Mouse (Mus musculus) ovary, postnatal 10 days (tissue): ENCODE measurements around the gene Oxt.
"Not testable (repeated sequence)": the region's sequence is repeated elsewhere in the genome, so short reads cannot be mapped to it uniquely, and the experiment has no call there.

Experiments used
- DNase-seq: peaks from one replicate; pipeline ENCODE4 v3.0.0; 2022; ENCODE audit warnings: low spot score

The Oxt gene

DNA sequence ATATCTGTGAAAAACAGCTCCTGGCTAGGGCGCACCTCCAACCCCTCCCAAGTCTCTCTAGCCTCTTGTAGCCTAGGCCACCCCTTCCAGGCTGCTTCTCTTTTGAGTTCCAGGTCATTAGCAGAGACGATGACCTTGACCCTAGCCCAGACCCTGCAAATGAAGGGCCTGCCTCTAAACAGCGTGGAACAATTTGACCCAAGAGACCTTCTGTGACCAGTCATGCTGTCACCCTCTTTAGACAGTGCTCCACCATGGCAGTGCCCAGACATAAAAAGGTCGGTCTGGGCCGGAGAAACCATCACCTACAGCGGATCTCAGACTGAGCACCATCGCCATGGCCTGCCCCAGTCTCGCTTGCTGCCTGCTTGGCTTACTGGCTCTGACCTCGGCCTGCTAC is at the start of gene Oxt:
Oxt (plus strand) TSS at position 301 of the 400 bp plus-strand sequence.
- no peak for DNase-seq

GRCm38 (mm10) chr2:130528457-130528856 is 47.5 kb upstream of the Oxt start:
- no peak for DNase-seq

- no peak for DNase-seq
Measured at GRCm38 (mm10) chr2:130529290-130529689, 46.7 kb upstream of the Oxt start.

DNA sequence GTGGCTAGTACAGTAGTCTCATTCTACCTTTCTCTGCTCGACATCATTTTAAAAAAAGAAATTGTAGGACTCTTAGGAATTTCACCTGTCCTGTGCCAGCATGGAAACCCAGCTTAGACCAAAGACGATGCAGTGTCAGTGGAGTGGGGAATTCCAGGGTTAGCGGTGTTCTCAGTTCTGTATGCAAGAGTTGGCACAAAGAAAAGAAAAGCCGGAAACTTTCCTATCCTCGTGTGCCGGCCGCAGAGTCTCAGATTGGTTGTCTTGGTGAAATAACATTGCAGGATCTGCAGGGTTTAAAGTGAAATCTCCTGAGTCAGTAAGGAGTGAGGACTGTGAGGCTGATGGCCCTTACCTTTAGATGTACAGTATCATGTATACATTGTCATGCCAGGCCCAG is 46.0 kb upstream of the Oxt start:
- no peak for DNase-seq

GRCm38 (mm10) chr2:130532201-130532600 is 43.8 kb upstream of the Oxt start:
- no peak for DNase-seq

DNA sequence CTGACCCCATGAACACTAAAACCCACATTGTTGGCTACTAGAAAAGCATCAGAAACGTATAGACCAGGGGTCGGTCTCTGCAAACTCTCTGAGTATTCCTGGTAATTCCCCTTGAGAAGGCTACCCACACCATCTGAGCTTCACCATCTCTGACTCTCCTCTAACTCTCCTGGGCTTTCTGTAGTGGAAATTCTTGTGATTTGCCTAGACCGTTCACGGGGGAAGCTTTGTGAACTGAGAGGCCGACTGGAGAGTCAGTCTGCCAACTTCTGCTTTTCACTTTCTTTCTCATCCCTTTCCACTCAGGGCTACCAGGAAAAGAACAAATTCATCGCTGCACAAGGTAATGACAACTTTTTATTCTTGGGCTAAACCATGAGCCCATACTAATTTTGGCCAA is 41.0 kb upstream of the Oxt start:
- DNase-seq, result no peak

DNA sequence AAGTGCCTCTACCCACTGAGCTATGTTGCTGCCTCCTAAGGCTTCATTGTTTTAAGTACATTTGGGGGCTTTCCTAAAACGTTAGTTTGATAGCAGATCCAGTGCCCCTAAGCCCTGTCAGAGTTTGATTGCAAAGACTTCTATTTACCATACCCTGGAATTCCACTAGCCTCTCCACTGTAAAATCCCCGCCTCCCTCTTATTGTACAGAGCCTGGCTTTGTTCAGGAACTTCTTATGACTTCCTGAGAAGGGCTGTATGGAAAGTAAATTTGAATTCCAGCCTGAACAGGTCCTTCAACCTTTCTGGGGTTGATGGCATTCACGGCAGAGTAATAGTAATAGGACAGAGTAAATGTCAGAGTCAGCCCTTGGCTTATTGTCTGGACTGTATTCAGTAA is 39.1 kb upstream of the Oxt start:
- DNase-seq, result no peak

GRCm38 (mm10) chr2:130538876-130539546 is 37.0 kb upstream of the Oxt start:
- no peak for DNase-seq

DNA sequence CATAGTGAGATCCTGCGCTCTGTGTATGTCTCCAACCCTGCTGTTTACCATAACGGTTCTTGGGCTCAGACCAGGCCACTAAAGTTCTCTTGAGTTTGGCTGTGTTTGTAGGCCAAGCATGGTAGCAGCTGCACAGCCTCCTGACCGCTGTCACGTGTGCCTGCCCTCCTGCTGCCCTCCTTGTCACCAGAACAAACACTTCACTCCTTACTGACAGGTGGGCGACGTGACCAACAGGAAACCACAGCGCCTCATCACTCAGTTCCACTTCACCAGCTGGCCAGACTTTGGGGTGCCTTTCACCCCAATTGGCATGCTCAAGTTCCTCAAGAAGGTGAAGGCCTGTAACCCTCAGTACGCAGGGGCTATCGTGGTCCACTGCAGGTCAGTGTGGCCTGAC is 35.7 kb upstream of the Oxt start:
- DNase-seq, result no peak

GRCm38 (mm10) chr2:130546957-130547356 is 29.0 kb upstream of the Oxt start:
- DNase-seq, result no peak

- no peak for DNase-seq
Measured at GRCm38 (mm10) chr2:130554841-130555240, 21.1 kb upstream of the Oxt start.

GRCm38 (mm10) chr2:130556292-130556691 is 19.7 kb upstream of the Oxt start:
- no peak for DNase-seq

DNA sequence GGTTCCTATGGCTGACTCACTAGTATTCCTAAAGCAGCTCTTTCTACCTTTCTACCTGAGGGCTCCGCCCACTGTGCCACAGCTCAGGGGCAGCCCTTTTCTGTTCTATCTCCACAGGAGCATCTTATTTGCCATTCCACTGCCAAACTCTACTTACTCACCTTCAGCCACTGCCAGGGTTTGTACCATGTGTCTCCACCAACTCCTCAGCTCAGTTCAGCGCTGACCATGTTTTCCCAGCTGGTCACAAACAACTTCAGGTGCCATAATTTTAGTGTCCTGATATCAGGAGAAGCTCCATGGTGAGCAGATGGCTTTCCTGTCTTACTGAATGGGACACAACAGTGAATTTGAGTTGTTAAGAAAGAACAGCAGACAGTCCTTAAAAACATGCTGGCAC is 18.5 kb upstream of the Oxt start:
- DNase-seq, result no peak

- no peak for DNase-seq
Measured at GRCm38 (mm10) chr2:130558015-130558414, 18.0 kb upstream of the Oxt start.

GRCm38 (mm10) chr2:130563212-130564055 is 12.5 kb upstream of the Oxt start, which contains the start of gene Mrps26:
Gene Mrps26, plus strand, starts transcription at chr2:130563742.
- DNase-seq, result peak; percentile 66

DNA sequence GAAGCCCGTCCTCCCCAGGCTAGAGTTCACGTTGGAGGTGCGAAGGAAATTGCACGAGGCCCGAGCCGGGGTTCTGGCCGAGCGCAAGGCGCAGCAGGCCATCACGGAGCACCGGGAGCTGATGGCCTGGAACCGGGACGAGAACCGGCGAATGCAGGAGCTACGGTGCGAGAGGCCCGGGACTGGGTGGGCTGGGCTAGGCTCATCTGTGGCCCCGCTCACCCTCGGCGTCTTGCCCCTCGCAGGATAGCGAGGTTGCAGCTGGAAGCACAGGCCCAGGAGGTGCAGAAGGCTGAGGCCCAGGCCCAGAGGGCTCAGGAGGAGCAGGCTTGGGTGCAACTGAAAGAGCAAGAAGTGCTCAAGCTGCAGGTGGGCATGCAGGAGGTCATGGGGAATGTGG is 11.9 kb upstream of the Oxt start:
- peak; percentile 12 for DNase-seq

DNA sequence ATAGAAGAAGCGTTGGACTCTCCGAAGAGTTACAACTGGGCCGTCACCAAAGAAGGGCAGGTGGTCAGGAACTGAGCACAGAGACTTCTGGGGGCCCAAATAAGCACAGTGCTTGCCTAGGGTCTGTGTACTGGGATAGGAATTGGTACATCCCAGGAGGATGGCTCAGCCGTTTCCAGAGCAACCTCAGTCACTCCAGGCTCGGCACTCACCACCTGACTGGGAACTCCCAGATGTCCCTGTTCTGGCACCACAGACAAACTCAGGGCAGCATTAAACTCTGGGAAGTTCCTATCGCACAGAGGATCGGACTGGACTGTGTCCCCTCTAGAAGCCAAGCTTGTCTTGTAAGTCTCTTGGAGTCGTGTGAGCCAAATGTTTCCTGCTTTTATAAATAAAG is 11.0 kb upstream of the Oxt start:
- DNase-seq, result no peak

DNA sequence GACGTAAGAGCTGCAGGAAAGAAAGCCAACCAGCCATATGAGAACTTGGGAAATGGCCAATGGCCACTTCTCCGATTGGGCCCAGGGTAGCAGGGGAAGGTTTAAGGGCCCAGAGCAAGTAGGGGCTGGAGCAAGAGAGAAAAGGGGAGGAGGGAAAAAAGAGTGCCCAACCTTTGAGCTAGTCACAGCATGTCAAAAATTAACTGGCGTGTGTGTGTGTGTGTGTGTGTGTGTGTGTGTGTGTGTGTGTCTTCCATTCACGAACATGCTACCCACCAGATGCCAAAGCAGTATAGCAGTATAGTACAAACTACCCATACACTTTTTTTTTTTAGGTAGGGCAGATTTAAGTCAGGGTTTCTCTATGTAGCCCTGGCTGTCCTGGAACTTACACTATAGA is 7.1 kb upstream of the Oxt start:
- no peak for DNase-seq

GRCm38 (mm10) chr2:130569926-130570325 is 6.0 kb upstream of the Oxt start:
- no peak for DNase-seq

GRCm38 (mm10) chr2:130574960-130575359 is 1.0 kb upstream of the Oxt start:
- no peak for DNase-seq

DNA sequence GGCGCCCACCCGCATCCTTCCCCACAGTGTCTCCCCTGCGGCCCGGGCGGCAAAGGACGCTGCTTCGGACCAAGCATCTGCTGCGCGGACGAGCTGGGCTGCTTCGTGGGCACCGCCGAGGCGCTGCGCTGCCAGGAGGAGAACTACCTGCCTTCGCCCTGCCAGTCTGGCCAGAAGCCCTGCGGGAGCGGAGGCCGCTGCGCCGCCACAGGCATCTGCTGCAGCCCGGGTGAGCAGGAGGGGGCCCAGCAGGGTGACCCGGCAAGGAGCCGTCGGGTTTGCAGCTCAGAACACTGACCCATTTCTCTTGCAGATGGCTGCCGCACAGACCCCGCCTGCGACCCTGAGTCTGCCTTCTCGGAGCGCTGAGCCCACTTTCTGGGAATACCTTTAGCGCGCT is 591 bp downstream of the Oxt start:
- not testable (repeated sequence) for DNase-seq

- DNase-seq, result no peak
Measured at GRCm38 (mm10) chr2:130577021-130577420, 1.0 kb downstream of the Oxt start.

DNA sequence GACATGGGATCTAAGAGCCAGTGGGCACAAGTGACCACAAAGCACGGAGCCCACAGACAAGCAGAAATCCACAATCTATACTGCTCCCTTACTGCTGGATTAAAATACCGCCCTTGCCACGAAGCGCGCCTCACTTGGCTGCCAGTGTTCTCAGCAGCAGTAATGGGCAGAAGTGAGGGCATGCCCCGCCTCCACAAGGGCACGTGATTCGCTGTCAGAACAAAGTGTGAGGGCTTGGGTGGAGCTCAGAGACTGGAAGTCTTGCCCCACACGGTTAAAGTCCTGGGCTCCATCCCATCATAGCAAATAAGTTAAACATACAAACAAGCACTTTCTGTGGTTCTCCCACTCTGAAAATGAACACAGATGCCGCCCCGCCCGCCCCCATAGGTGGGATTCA is 1.7 kb downstream of the Oxt start:
- DNase-seq, result no peak

- DNase-seq, result no peak
Measured at GRCm38 (mm10) chr2:130578148-130578547, 2.2 kb downstream of the Oxt start.
